In the genomic region with DNA sequence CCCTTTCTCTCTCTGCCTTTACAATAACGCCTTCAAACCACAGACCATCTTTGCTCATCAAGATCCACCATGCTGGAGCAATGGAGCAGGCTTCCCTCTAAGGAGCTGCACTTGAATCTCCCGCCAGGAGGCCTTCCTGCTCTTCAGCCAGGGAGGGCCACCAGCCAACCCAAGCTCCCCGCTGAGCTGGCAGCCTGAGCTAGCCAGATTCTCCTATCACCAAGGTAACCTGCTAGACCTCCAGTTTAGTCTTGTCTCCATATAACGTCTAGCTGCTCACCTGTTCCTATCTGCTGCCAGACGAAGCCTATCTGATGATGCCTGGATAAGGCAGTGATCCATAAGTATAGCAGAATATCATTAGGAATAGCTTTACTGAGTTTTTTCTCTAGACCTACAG, we compare ENCODE assay signal across 26 mouse cellular contexts. TPM values are rescaled to one million over a fixed set of nuclear protein-coding genes. Genes with fewer than 3 reads are reported as not detected.
DNase-seq lines count a peak whose midpoint lies in the region; ATAC-seq and TF ChIP-seq lines count a peak whose summit lies in the region.
"Had no signal": no experiment of that assay in that cellular context is flagged by ENCODE, and none has a peak within 500 bp of the region (broad histone marks: within the 10 kb centered on the region; RNA-seq: fewer than 3 reads in every experiment).

No protein-coding gene starts in this region.

- no peak overlapping the region; the same call in 1 of the 2 replicates for H3K27ac ChIP-seq in cerebellum, adult 2 months (ENCODE audit: insufficient read depth, low read length)
- H3K27ac ChIP-seq in midbrain, embryonic 15.5 days: no peak overlapping the region
- H3K27ac ChIP-seq: embryonic facial prominence, embryonic 13.5 days; forebrain, embryonic 10.5 days; kidney, embryonic 15.5 days; limb, embryonic 10.5 days; limb, embryonic 15.5 days; liver, embryonic 13.5 days; midbrain, embryonic 13.5 days had no signal

- no peak for TF ChIP-seq POLR2A in cerebellum, adult 2 months (IDR thresholded peaks at IDR 0.05; ENCODE audit: borderline replicate concordance, insufficient read depth, low read length)

- no peaks in the 10 kb centered on the region for H3K27me3 ChIP-seq in cerebellum, adult 2 months (ENCODE audit: control insufficient read depth, insufficient read depth, low read length)
- H3K27me3 ChIP-seq in midbrain, embryonic 15.5 days (replicated peaks): no peaks in the 10 kb centered on the region
- H3K27me3 ChIP-seq: embryonic facial prominence, embryonic 13.5 days; kidney, embryonic 15.5 days; limb, embryonic 15.5 days; liver, embryonic 13.5 days; megakaryocyte, embryonic 14.5 days; midbrain, embryonic 13.5 days had no signal

- H3K9ac ChIP-seq in midbrain, embryonic 15.5 days: no peak overlapping the region
- H3K9ac ChIP-seq: embryonic facial prominence, embryonic 13.5 days; kidney, embryonic 15.5 days; limb, embryonic 15.5 days; liver, embryonic 13.5 days; midbrain, embryonic 13.5 days had no signal

- H3K36me3 ChIP-seq in midbrain, embryonic 15.5 days (replicated peaks): no peaks in the 10 kb centered on the region
- H3K36me3 ChIP-seq: embryonic facial prominence, embryonic 13.5 days; forebrain, embryonic 10.5 days; kidney, embryonic 15.5 days; limb, embryonic 10.5 days; limb, embryonic 15.5 days; liver, embryonic 13.5 days; midbrain, embryonic 13.5 days had no signal

- H3K4me3 ChIP-seq in cerebellum, adult 2 months (replicated peaks; ENCODE audit: insufficient read depth, low read depth, low read length): no peak overlapping the region
- H3K4me3 ChIP-seq in midbrain, embryonic 15.5 days: no peak overlapping the region
- H3K4me3 ChIP-seq: embryonic facial prominence, embryonic 13.5 days; forebrain, embryonic 10.5 days; kidney, embryonic 15.5 days; limb, embryonic 10.5 days; limb, embryonic 15.5 days; liver, embryonic 13.5 days; megakaryocyte, embryonic 14.5 days; midbrain, embryonic 13.5 days had no signal

- ATAC-seq in midbrain, embryonic 15.5 days (replicated peaks): no peak
- ATAC-seq: forebrain, embryonic 16.5 days; hindbrain, embryonic 16.5 days; lung, postnatal 0 days; midbrain, embryonic 13.5 days had no signal

- no peaks in the 10 kb centered on the region for H3K9me3 ChIP-seq in midbrain, embryonic 15.5 days
- H3K9me3 ChIP-seq: embryonic facial prominence, embryonic 13.5 days; forebrain, embryonic 10.5 days; kidney, embryonic 15.5 days; limb, embryonic 10.5 days; limb, embryonic 15.5 days; liver, embryonic 13.5 days; midbrain, embryonic 13.5 days had no signal

- 12% methylated on average over 5 of the region's 5 CpGs for WGBS in cerebellum, adult 2 months
- 57% methylated on average over 5 of the region's 5 CpGs for WGBS in midbrain, embryonic 15.5 days

- DNase-seq in ES-CJ7 (ENCODE audit: low read depth, low spot score): peak; percentile 58
- DNase-seq in brain, adult 2 months (ENCODE audit: low read depth, low spot score): peak; percentile 89
- DNase-seq in cerebellum, adult 2 months: peak; percentile 85 to 89
- peak; percentile 88 to 89 for DNase-seq in cerebellum, postnatal 14 days
- no peak for DNase-seq in thymus, postnatal 4 days
- DNase-seq in layer of hippocampus, postnatal 10 days (ENCODE audit: low spot score in 2 of 2): no peak
- DNase-seq: adrenal gland, postnatal 10 days; gastrocnemius, postnatal 14 days; heart, postnatal 14 days; kidney, adult 18-20 months; kidney, postnatal 25 days; liver, embryonic 13.5 days; lung, adult 18-20 months; lung, postnatal 4 days; right cerebral cortex, postnatal 14 days had no signal

- TF ChIP-seq CTCF in cerebellum, adult 2 months (IDR thresholded peaks at IDR 0.05; ENCODE audit: borderline replicate concordance, insufficient read depth, low read depth, low read length): peak; percentile 22; the same call in 1 of the 2 replicates

- no peak overlapping the region for H3K4me2 ChIP-seq in midbrain, embryonic 15.5 days
- H3K4me2 ChIP-seq: embryonic facial prominence, embryonic 13.5 days; kidney, embryonic 15.5 days; limb, embryonic 15.5 days; liver, embryonic 13.5 days; midbrain, embryonic 13.5 days had no signal

- peaks cover 9% of the 10 kb centered on the region; the same call in 1 of the 2 replicates for H3K4me1 ChIP-seq in cerebellum, adult 2 months (ENCODE audit: control insufficient read depth, insufficient read depth, low read length)
- H3K4me1 ChIP-seq in midbrain, embryonic 15.5 days: no peaks in the 10 kb centered on the region
- H3K4me1 ChIP-seq: embryonic facial prominence, embryonic 13.5 days; forebrain, embryonic 10.5 days; kidney, embryonic 15.5 days; limb, embryonic 10.5 days; limb, embryonic 15.5 days; liver, embryonic 13.5 days; megakaryocyte, embryonic 14.5 days; midbrain, embryonic 13.5 days had no signal

RNA-seq across cellular contexts. Expression of a gene that starts 36.0 kb away (rescaled TPM):
- 30.1 and 32.2 TPM in 2 replicates for polyA plus RNA-seq in cerebellum, adult 2 months (2012; rRNA removed)
- 31.9 and 35.9 TPM in 2 replicates for polyA plus RNA-seq in midbrain, embryonic 15.5 days (2015; fragmentation: Nextera tagmentation; extraction: Ambion mirVana)
- total RNA-seq in layer of hippocampus, postnatal 10 days (2021): 10 to 100 TPM; 92.3 to 96.4 TPM

Comparison
In these comparisons a context has a peak if more than half of its experiments do, and no peak if none do; other contexts are left out.
1. DNase-seq: peak in ES-CJ7 (single experiment), brain, adult 2 months (single experiment), cerebellum, adult 2 months (2 of 2) and cerebellum, postnatal 14 days (2 of 2); none in thymus, postnatal 4 days (single experiment) and layer of hippocampus, postnatal 10 days (0 of 2).